Mouse (Mus musculus) gastrocnemius, adult 2 months (tissue): ENCODE results near the gene Gpr183. TPM values are rescaled to one million over a fixed set of nuclear protein-coding genes. Genes with fewer than 3 reads are reported as not detected.

ENCODE experiments used
- DNase-seq: peaks from one replicate; pipeline ENCODE4 v3.0.0; 2022
- H3K27ac ChIP-seq: fragments of 200-600 bp; 2 replicates; pipeline ENCODE4 v1.8.1; 2022; ENCODE audit warnings: mild to moderate bottlenecking
- H3K4me3 ChIP-seq: fragments of 200-600 bp; 2 replicates; pipeline ENCODE4 v1.8.1; 2022; ENCODE audit warnings: mild to moderate bottlenecking, moderate library complexity
- CTCF ChIP-seq: fragments of 200-600 bp; IDR thresholded peaks from 2 replicates; pipeline ENCODE4 v1.8.1; 2022; ENCODE audit warnings: antibody characterized with exemption, mild to moderate bottlenecking, moderate library complexity
- intact Hi-C: fragments of 180-260 bp; cut with DNase I; formaldehyde crosslinking; loops from one replicate; pipeline ENCODE4 v1.15.1; 2025
- total RNA-seq, 2 experiments: library from RNA; stranded (reverse); gene quantifications; 2 replicates each; pipeline ENCODE4 v1.2.3; 2021

Gpr183 gene
- total RNA-seq, 2 experiments from 2014 or later = 0.17 to 0.41 TPM

DNA sequence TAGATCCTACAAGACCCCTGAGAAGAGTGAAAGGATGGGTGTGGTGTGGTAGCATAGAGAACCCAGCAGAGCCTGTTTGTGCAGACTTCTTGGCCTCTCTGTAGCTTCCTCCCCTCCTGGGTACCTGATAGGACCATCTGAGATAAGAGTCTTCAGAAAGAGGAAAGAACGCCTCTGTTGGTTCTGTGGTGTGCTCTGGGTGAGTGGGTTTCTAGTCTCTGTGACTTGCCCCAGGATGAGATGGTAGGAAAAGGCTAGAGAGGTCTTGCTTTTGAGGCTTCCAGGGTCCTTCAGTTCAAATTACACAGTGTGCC lies 30.5 kb upstream of the Gpr183 start:
- intact Hi-C loops = no loop called here
- no peak for TF ChIP-seq CTCF
- no peak overlapping the region for H3K27ac ChIP-seq

DNA sequence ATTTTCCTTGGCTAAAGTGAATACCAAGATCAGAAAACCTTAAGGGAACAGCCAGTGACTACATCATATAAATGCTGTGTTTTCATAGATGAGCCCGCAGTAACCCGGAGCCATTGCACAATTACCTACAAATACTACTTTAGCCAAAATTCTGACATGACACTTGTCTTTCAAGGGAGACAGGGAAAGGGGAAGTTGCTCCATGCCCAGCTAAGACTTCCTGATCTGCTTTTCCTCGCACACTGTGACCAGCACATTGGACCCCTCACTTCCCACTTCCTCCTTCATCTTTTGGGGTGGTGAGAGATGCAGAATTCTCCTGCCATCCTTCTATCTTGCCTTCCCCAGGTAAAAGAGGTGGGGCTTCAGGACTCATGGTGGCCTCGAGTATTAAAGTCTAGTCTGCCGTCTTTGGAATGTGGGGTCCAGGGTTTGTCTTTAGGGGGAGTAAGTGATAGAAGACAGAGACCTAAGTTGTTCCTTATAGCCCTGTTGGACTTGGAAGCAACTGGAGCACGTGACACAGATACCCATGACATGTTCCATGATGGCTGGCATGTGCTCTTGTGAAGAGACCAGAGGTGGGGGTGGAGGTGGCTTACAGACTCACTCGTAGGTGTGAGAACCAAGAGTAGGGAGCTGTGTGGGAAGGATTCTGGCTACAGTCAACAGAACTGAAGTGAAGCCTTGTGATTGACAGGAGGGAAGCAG lies 30.0 kb upstream of the Gpr183 start:
- TF ChIP-seq CTCF = no peak
- no peak overlapping the region for H3K27ac ChIP-seq
- no peak for DNase-seq
- H3K4me3 ChIP-seq = no peak overlapping the region
- intact Hi-C loops = no loop called here

More for the DNA sequence above, 30.5 kb upstream of the Gpr183 start:
- no peak overlapping the region for H3K4me3 ChIP-seq
- DNase-seq = no peak

DNA sequence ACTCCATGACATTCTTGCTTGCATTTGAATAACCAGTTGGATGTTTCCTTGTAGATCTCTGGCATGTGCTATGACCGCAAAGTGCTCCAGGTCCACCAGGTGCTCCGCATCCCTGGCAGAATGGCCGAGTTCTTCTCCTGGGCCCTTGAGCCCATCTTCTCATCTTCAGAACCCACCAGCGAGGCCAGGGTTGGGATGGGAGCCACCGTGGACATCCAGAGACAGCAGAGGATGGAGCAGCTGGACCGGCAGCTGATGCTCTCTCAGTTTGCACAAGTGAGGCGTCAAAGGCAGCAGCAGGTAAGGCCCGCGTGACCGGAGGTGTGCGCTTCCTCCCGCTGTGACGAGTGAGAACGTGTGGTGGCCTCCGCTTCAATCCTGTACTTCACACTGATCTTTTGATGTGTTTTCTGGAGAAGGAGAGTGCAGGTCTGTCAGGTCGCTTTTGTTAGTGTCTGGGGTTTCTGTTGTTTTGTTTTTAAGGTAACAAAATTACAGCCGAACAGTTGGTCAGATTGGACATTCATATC lies 29.2 kb upstream of the Gpr183 start:
- intact Hi-C loops = no loop called here
- Histone ChIP-seq H3K4me3 (no peak overlapping the region), H3K27ac (no peak overlapping the region)
- TF ChIP-seq CTCF = no peak
- no peak for DNase-seq

DNA sequence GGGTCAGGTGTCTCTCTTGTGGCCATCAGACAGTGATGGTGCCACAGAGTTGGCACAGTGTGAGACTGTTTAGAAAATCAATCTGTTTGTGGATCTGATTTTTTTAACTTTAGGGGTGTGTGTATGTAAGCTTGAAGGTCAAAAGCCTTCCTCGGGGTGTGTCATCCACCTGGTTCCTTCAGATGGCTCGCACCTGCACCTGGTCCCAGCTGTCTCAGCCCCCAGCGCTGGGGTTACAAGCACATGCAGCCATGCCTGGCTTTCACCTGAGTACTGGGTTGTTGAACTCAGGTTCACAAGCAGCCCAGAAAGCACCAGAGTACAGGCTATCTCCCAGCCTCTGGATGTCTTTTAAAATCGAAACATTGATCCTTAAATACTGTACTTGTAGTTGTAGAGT lies 28.6 kb upstream of the Gpr183 start:
- no peak for TF ChIP-seq CTCF
- DNase-seq = no peak
- Histone ChIP-seq H3K4me3 (no peak overlapping the region), H3K27ac (no peak overlapping the region)
- intact Hi-C loops = no loop called here

- no peak for TF ChIP-seq CTCF
- no peak for DNase-seq
These were observed 27.6 kb upstream of the Gpr183 start for GRCm38 (mm10) chr14:121992395-121993280.

DNA sequence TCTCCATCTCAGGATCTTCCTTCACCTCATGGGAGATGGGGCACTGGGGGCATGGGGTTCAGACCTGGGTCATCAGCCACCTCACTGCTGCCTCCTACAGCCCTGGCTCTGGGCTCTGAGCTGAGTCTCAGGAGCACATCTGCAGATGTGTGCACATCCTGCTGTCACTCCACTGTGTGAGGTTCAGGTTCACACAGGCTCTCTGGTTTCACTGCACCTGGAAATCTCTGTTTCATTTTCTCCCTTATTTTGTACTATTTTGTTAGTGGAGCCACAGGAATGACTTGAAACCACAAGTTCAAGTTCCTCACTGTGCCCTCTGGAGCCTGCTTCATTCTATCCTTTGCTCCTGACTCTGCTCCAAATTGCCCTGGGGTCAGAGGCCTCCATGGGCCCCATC lies 26.9 kb upstream of the Gpr183 start:
- H3K4me3 ChIP-seq = no peak overlapping the region
- H3K27ac ChIP-seq = no peak overlapping the region
- DNase-seq = no peak
- no peak for TF ChIP-seq CTCF
- intact Hi-C loops = no loop called here

More at GRCm38 (mm10) chr14:121992395-121993280, 27.6 kb upstream of the Gpr183 start:
- intact Hi-C loops = no loop called here
- H3K27ac ChIP-seq = no peak overlapping the region
- H3K4me3 ChIP-seq = no peak overlapping the region

DNA sequence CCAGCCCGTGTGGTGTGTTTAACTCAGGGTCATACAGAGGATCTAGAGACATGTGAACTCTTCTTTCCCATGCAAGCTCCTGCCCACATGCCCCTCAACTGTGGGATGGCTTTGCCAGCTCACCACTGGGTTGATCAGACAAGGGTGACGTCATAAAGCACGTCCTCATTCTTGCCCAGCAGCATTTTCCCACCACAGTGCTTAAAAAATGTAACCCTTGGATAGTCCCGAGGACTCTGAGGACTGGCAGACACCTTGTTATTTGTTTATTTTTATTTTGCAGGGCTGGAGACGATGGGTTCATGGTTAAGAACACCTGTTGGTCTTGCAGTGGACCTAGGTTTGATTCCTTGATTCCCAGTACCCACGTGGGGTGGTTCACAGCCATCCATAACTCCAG lies 25.9 kb upstream of the Gpr183 start:
- Histone ChIP-seq H3K27ac (no peak overlapping the region), H3K4me3 (no peak overlapping the region)
- intact Hi-C loops = no loop called here
- TF ChIP-seq CTCF = no peak
- no peak for DNase-seq

DNA sequence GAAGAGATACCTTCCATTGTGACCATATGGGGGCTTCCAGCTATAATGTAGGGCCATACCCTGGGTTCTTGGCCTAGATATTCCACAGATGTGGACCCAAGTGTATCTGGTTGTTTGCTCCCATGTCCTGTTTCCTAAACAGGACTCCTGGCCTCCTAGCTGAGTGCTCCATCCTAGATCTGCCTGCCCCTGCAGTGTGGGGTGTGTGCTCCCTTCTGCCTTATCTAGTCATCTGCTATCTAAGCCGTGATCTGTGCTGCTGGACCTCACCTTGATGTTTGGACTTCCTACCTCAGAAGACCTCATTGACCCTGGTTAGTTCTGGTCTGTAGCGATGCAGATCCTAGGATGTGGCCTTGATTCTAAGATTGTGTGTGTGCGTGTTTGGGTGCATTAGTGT lies 24.9 kb upstream of the Gpr183 start:
- DNase-seq = no peak
- H3K27ac ChIP-seq = no peak overlapping the region
- intact Hi-C loops = no loop called here
- H3K4me3 ChIP-seq = no peak overlapping the region
- no peak for TF ChIP-seq CTCF

- DNase-seq = no peak
- no peak overlapping the region for H3K4me3 ChIP-seq
- no peak overlapping the region for H3K27ac ChIP-seq
- intact Hi-C loops = no loop called here
- TF ChIP-seq CTCF = no peak
These were observed 24.3 kb upstream of the Gpr183 start for GRCm38 (mm10) chr14:121989331-121989730.

DNA sequence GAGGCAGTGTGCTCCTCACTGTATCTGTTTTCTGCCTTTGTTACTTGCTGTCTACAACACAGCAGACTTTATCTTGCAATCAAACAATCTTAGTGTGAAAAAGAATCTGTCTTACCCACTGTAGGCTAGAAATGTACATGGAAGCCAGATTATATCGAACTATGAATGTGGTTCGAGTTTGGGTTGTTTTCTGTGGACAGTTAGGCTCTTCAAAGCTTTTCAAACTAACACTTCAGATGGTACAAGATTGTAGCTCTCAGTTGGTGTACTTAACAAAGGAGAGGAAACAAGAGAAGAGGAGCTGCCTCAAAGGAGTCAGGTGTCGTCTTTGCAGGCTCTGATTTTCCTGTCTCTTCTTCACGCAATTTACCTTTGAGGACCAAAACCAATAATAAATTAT lies 22.7 kb upstream of the Gpr183 start:
- no peak for TF ChIP-seq CTCF
- H3K27ac ChIP-seq = no peak overlapping the region
- no peak overlapping the region for H3K4me3 ChIP-seq
- intact Hi-C loops = no loop called here
- DNase-seq = no peak

DNA sequence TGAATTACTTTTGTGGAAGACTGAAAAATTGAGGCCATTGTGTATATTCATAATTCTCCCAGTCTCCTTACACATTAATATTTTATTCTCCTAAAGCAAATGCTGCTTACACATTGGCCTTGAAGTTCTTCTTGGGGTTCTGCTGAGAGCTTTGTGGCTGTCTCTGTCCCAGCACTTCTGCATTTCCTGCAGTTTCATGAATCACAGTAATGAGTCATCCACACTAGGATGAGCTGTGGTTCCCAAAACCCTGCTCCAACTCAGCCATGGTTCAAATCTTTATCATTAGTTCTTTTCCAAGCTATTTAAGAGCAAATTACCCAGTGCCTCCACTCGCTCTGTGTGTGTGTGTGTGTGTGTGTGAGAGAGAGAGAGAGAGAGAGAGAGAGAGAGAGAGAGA lies 22.3 kb upstream of the Gpr183 start:
- TF ChIP-seq CTCF = no peak
- intact Hi-C loops = no loop called here
- Histone ChIP-seq H3K4me3 (no peak overlapping the region), H3K27ac (no peak overlapping the region)
- no peak for DNase-seq

DNA sequence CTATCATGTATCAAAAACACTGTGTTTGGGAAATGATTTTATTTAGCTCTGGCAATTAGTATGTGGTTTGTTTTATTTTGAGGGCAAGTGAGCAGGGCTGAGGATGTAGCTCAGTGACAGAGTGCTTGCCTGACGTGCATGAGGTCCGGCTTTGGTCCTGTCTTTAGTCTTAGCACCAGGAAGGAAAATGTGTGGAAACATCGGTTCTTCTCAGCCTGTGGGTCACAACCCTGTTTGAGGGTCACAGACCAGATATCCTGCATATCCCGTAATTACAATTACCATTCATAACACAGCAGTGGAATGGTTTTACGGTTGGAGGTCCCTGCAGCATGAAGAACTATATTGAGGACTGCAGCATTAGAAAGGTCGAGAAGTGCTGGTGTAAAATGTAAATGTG lies 21.0 kb upstream of the Gpr183 start:
- TF ChIP-seq CTCF = no peak
- no peak for DNase-seq
- intact Hi-C loops = no loop called here
- no peak overlapping the region for H3K4me3 ChIP-seq
- H3K27ac ChIP-seq = no peak overlapping the region; the same call in 1 of the 2 replicates

DNA sequence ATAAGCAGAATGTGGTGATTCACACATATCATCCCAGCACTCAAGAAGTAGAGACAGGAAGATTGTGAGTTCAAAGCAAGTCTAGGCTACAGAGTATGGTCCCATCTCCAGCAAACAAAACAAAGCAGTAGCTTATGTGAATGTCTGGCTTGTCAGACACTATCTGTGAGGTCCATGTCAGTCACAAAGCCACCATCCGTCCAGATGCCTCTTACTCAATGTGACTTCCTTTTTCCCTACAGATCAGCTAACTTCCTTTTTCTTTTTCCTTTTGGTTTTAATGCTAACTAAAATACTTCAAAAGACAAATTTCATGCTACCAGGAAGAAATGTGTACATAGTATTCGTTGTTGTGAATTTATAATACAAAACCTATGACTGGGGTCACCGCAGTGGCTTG lies 20.5 kb upstream of the Gpr183 start:
- no peak for DNase-seq
- no peak for TF ChIP-seq CTCF
- H3K27ac ChIP-seq = no peak overlapping the region
- intact Hi-C loops = no loop called here
- no peak overlapping the region for H3K4me3 ChIP-seq
